Mouse (Mus musculus) midbrain, postnatal 0 days (tissue): Measurements from ENCODE around the gene Krtap3-2. TPM values are rescaled to one million over a fixed set of nuclear protein-coding genes. Genes with fewer than 3 reads are reported as not detected.
"Not testable (repeated sequence)": the region's sequence is repeated elsewhere in the genome, so short reads cannot be mapped to it uniquely, and the experiment has no call there.

Experiments
- ATAC-seq: fragments of 200-750 bp; cut with Nextera tagmentation; 2 replicates; pipeline ENCODE4 v1.8.0; 2017; ENCODE audit warnings: moderate number of reproducible peaks, mild to moderate bottlenecking, moderate TSS enrichment, moderate library complexity; ENCODE audit not compliant: low FRiP score
- DNase-seq: peaks from one replicate; pipeline ENCODE4 v3.0.0-alpha.2; 2015; ENCODE audit warnings: low spot score
- H3K27ac ChIP-seq: fragments of 300-500 bp; sonication (generic); 2 replicates; pipeline ENCODE4 v1.5.1; 2014; ENCODE audit warnings: low read depth, mild to moderate bottlenecking, low read length, mixed read lengths
- H3K27me3 ChIP-seq: fragments of 300-500 bp; sonication (generic); 2 replicates; pipeline ENCODE4 v1.6.1; 2014; ENCODE audit warnings: low read length, control low read depth, mixed read lengths; ENCODE audit not compliant: insufficient read depth
- H3K36me3 ChIP-seq: fragments of 300-500 bp; sonication (generic); 2 replicates; pipeline ENCODE4 v1.6.1; 2014; ENCODE audit warnings: low read length, control low read depth, mixed read lengths; ENCODE audit not compliant: insufficient read depth
- H3K4me1 ChIP-seq: fragments of 300-500 bp; sonication (generic); 2 replicates; pipeline ENCODE4 v1.6.1; 2014; ENCODE audit warnings: mild to moderate bottlenecking, control low read depth, antibody characterized with exemption, low read length, mixed read lengths; ENCODE audit not compliant: insufficient read depth
- H3K4me2 ChIP-seq: fragments of 300-500 bp; sonication (generic); 2 replicates; pipeline ENCODE4 v1.6.1; 2014; ENCODE audit warnings: low read depth, mild to moderate bottlenecking, low read length, mixed read lengths; ENCODE audit not compliant: poor library complexity, severe bottlenecking
- H3K4me3 ChIP-seq: fragments of 300-500 bp; sonication (generic); 2 replicates; pipeline ENCODE4 v1.5.1; 2014; ENCODE audit warnings: low read depth, mild to moderate bottlenecking, low read length, moderate library complexity
- H3K9ac ChIP-seq: fragments of 300-500 bp; sonication (generic); replicated peaks from 2 replicates; pipeline ENCODE4 v1.6.1; 2014; ENCODE audit warnings: mild to moderate bottlenecking, low read length, moderate library complexity, mixed read lengths; ENCODE audit not compliant: poor library complexity, severe bottlenecking
- H3K9me3 ChIP-seq: fragments of 300-500 bp; sonication (generic); 2 replicates; pipeline ENCODE4 v1.6.1; 2016; ENCODE audit warnings: low read length, control low read depth
- CTCF ChIP-seq: IDR thresholded peaks from 2 replicates; pipeline ENCODE4 v1.5.1; 2016; ENCODE audit warnings: antibody characterized with exemption, mild to moderate bottlenecking
- WGBS: fragments of 180-500 bp; shearing (Covaris S2); extraction: QIAGEN DNeasy Blood & Tissue Kit; methylation state at CpG from one replicate; pipeline ENCODE4 v1.1.7; 2014; 5-methylcytosine and 5-hydroxymethylcytosine counted together
- polyA plus RNA-seq: library from polyadenylated mRNA; unstranded; fragments of >200 nt; fragmentation: Nextera tagmentation; extraction: Ambion mirVana; gene quantifications from 2 replicates; pipeline ENCODE4 v1.2.1, GENCODE M21; 2015
- total RNA-seq: library from RNA; depleted of rRNA; stranded (reverse); fragments of >200 nt; gene quantifications from 2 replicates; pipeline ENCODE4 v1.2.3, GENCODE M21; 2014; rRNA removed

Gene Krtap3-2
- total RNA-seq: not detected in 2 replicates
- polyA plus RNA-seq: not detected in 2 replicates

GRCm38 (mm10) chr11:99556753-99557152 is at the start of gene Krtap3-2:
TSS of gene Krtap3-2 (minus strand) at chr11:99556853.
- Histone ChIP-seq H3K27ac (no peak within 1 kb of the TSS), H3K4me3 (no peak within 1 kb of the TSS)
- WGBS: 90% methylated on average over 2 of the region's 2 CpGs

DNA sequence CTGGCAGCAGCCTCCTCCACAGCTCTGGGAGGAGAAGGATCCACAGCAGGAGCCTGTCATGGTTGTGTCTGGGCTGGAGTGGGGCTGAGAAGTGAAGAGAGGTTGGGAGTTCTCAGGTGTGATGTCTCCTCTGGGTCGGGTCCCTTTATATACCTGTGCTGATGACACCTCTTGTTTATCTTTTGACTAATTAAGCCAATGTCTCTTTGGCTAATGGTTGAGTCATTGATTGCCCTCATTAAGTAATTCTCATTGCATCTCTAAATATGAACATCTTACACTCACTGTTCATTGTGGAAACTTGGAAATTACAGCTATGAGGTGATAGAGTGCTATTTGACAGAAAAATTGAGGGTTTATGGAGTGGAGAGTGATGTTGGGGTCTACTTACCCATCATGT is 46.6 kb upstream of the Krtap3-2 start, which contains the start of gene Gm11938:
Gm11938 (minus strand) TSS at position 101 of the 400 bp plus-strand sequence.
- H3K27me3 ChIP-seq, H3K9ac ChIP-seq, H3K27ac ChIP-seq, DNase-seq, ATAC-seq, H3K4me3 ChIP-seq, H3K36me3 ChIP-seq, H3K4me2 ChIP-seq, H3K9me3 ChIP-seq, H3K4me1 ChIP-seq: not testable (repeated sequence)
- WGBS: 86% methylated on average over 1 of the region's 1 CpGs

More at GRCm38 (mm10) chr11:99556753-99557152, at the start of gene Krtap3-2:
- no peak within 1 kb of the TSS for H3K4me2 ChIP-seq
- ATAC-seq: no peak
- H3K36me3 ChIP-seq: no peaks in the 10 kb centered on the region
- no peaks in the 10 kb centered on the region for H3K27me3 ChIP-seq
- no peaks in the 10 kb centered on the region for H3K9me3 ChIP-seq
- TF ChIP-seq CTCF: no peak
- H3K9ac ChIP-seq: no peak within 1 kb of the TSS
- no peak for DNase-seq
- H3K4me1 ChIP-seq: no peaks in the 10 kb centered on the region

GRCm38 (mm10) chr11:99597742-99598141 is 41.1 kb upstream of the Krtap3-2 start, which contains the start of gene Krtap9-3:
TSS of gene Krtap9-3 (minus strand) at chr11:99598105.
- H3K36me3 ChIP-seq, DNase-seq, H3K4me3 ChIP-seq, H3K4me1 ChIP-seq, H3K9me3 ChIP-seq, H3K9ac ChIP-seq, H3K4me2 ChIP-seq, H3K27me3 ChIP-seq, ATAC-seq, H3K27ac ChIP-seq: not testable (repeated sequence)
- WGBS: 86% methylated on average over 6 of the region's 6 CpGs

DNA sequence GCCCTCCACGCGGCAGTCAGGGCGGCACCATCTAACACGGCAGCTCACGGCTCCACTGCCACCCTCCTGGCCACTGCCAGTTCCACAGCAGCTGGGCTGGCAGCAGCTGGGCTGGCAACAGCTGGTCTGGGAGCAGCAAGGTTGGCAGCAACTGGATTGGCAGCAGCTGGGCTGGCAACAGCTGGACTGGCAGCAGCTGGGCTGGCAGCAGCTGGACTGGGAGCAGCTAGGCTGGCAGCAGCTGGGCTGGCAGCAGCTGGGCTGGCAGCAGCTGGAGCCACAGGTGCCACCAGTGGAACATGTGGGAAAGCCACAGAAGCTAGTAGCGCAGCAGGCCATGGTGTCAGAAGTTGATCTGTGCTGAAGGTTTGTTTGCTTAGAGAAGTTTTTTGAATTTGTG is 34.3 kb upstream of the Krtap3-2 start, which contains the start of gene Krtap1-3:
Krtap1-3 (minus strand) TSS at position 359 of the 400 bp plus-strand sequence.
- no peak for TF ChIP-seq CTCF
- no peak for DNase-seq
- no peak for ATAC-seq
- no peaks in the 10 kb centered on the region for H3K36me3 ChIP-seq
- H3K4me3 ChIP-seq: no peak within 1 kb of the TSS
- H3K27ac ChIP-seq: no peak within 1 kb of the TSS
- no peaks in the 10 kb centered on the region for H3K27me3 ChIP-seq
- 88% methylated on average over 6 of the region's 6 CpGs for WGBS
- H3K4me2 ChIP-seq: no peak within 1 kb of the TSS
- H3K9ac ChIP-seq: no peak within 1 kb of the TSS
- H3K4me1 ChIP-seq: no peaks in the 10 kb centered on the region
- H3K9me3 ChIP-seq: no peaks in the 10 kb centered on the region

DNA sequence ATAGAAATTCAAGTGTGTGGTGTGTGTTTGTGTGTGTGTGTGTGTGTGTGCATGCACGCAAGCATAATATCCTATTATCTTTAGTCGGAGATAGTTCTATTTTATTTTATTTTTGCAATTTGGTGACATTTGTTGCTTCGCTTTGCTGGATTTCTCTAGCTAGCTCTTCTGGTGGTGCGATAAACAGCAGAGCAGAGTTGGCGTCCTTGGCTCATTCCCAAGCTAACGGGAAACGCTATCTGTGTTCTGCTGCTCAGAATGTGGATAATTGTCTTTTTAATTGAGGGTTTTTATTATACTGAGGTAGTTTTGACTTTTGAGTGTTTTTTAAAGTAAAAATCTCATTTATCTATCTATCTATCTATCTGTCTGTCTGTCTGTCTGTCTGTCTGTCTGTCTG is 28.4 kb upstream of the Krtap3-2 start:
- no peak for ATAC-seq
- H3K9ac ChIP-seq: no peak overlapping the region
- 89% methylated on average over 7 of the region's 7 CpGs for WGBS
- no peaks in the 10 kb centered on the region for H3K36me3 ChIP-seq
- no peak for DNase-seq
- no peak overlapping the region for H3K4me3 ChIP-seq
- H3K27me3 ChIP-seq: no peaks in the 10 kb centered on the region
- no peak for TF ChIP-seq CTCF
- no peak overlapping the region for H3K27ac ChIP-seq
- no peaks in the 10 kb centered on the region for H3K9me3 ChIP-seq
- no peaks in the 10 kb centered on the region for H3K4me1 ChIP-seq
- no peak overlapping the region for H3K4me2 ChIP-seq

GRCm38 (mm10) chr11:99583245-99583704 is 26.6 kb upstream of the Krtap3-2 start, which contains the start of gene Krtap1-4:
TSS of gene Krtap1-4 (minus strand) at chr11:99583654.
- no peak within 1 kb of the TSS for H3K27ac ChIP-seq
- no peaks in the 10 kb centered on the region for H3K36me3 ChIP-seq
- H3K9me3 ChIP-seq: no peaks in the 10 kb centered on the region
- ATAC-seq (no peak), DNase-seq (no peak)
- no peak within 1 kb of the TSS for H3K9ac ChIP-seq
- no peak within 1 kb of the TSS for H3K4me2 ChIP-seq
- 84% methylated on average over 5 of the region's 5 CpGs for WGBS
- no peaks in the 10 kb centered on the region for H3K27me3 ChIP-seq
- H3K4me3 ChIP-seq: no peak within 1 kb of the TSS
- TF ChIP-seq CTCF: no peak
- H3K4me1 ChIP-seq: no peaks in the 10 kb centered on the region
